Mouse (Mus musculus) forebrain, postnatal 0 days (tissue): Measurements from ENCODE around the gene Epb41l3. TPM values are rescaled to one million over a fixed set of nuclear protein-coding genes. Genes with fewer than 3 reads are reported as not detected.

Experiments used
- ATAC-seq: fragments of 200-750 bp; cut with Nextera tagmentation; 2 replicates; pipeline ENCODE4 v1.8.0; 2017; ENCODE audit warnings: mild to moderate bottlenecking, moderate library complexity
- DNase-seq: peaks from one replicate; pipeline ENCODE4 v3.0.0-alpha.2; 2015
- H3K27ac ChIP-seq: fragments of 300-500 bp; sonication (generic); 2 replicates; pipeline ENCODE4 v1.5.1; 2014; ENCODE audit warnings: low read depth, mild to moderate bottlenecking, antibody characterized with exemption, low read length, moderate library complexity, mixed read lengths
- H3K27me3 ChIP-seq: fragments of 300-500 bp; sonication (generic); 2 replicates; pipeline ENCODE4 v1.6.1; 2014; ENCODE audit warnings: mild to moderate bottlenecking, low read length, mixed read lengths; ENCODE audit not compliant: insufficient read depth
- H3K36me3 ChIP-seq: fragments of 300-500 bp; sonication (generic); 2 replicates; pipeline ENCODE4 v1.6.1; 2014; ENCODE audit warnings: mild to moderate bottlenecking, moderate library complexity; ENCODE audit not compliant: insufficient read depth
- H3K4me1 ChIP-seq: fragments of 300-500 bp; sonication (generic); 2 replicates; pipeline ENCODE4 v1.6.1; 2014; ENCODE audit warnings: antibody characterized with exemption; ENCODE audit not compliant: insufficient read depth
- H3K4me2 ChIP-seq: fragments of 300-500 bp; sonication (generic); 2 replicates; pipeline ENCODE4 v1.6.1; 2014; ENCODE audit warnings: low read depth, mild to moderate bottlenecking, moderate library complexity
- H3K4me3 ChIP-seq: fragments of 300-500 bp; sonication (generic); 2 replicates; pipeline ENCODE4 v1.5.1; 2014; ENCODE audit warnings: low read depth, low read length, mixed read lengths
- H3K9ac ChIP-seq: fragments of 300-500 bp; sonication (generic); 2 replicates; pipeline ENCODE4 v1.6.1; 2014; ENCODE audit warnings: mild to moderate bottlenecking
- H3K9me3 ChIP-seq: fragments of 300-500 bp; sonication (generic); 2 replicates; pipeline ENCODE4 v1.6.1; 2016; ENCODE audit warnings: low read length
- CTCF ChIP-seq: sonication (generic); IDR thresholded peaks from 2 replicates; pipeline ENCODE4 v1.5.1; 2016; ENCODE audit warnings: antibody characterized with exemption, control low read depth, low read depth
- WGBS: fragments of 180-500 bp; shearing (Covaris S2); extraction: QIAGEN DNeasy Blood & Tissue Kit; methylation state at CpG from one replicate; pipeline ENCODE4 v1.1.7; 2014; 5-methylcytosine and 5-hydroxymethylcytosine counted together
- polyA plus RNA-seq: library from polyadenylated mRNA; unstranded; fragments of >200 nt; fragmentation: Nextera tagmentation; extraction: Ambion mirVana; gene quantifications from 2 replicates; pipeline ENCODE4 v1.2.1, GENCODE M21; 2015
- total RNA-seq: library from RNA; depleted of rRNA; stranded (reverse); fragments of >200 nt; gene quantifications from 2 replicates; pipeline ENCODE4 v1.2.3, GENCODE M21; 2014

Gene Epb41l3
- total and polyA plus RNA-seq, 2 experiments from 2014 or later: 54.1 to 68.6 TPM

- DNase-seq (no peak), ATAC-seq (no peak)
- Histone ChIP-seq H3K4me3 (no peak overlapping the region), H3K9me3 (no peaks in the 10 kb centered on the region), H3K4me2 (no peak overlapping the region), H3K4me1 (no peaks in the 10 kb centered on the region), H3K36me3 (no peaks in the 10 kb centered on the region), H3K27ac (no peak overlapping the region), H3K9ac (no peak overlapping the region), H3K27me3 (no peaks in the 10 kb centered on the region)
- 89% methylated on average over 7 of the region's 7 CpGs for WGBS
- no peak for TF ChIP-seq CTCF
These were observed 15.1 kb upstream of the Epb41l3 start for GRCm38 (mm10) chr17:69060388-69060787.

GRCm38 (mm10) chr17:69061883-69062745, 13.4 kb upstream of the Epb41l3 start:
- no peak overlapping the region for H3K9ac ChIP-seq
- no peaks in the 10 kb centered on the region for H3K36me3 ChIP-seq
- H3K4me3 ChIP-seq: no peak overlapping the region
- H3K27me3 ChIP-seq: no peaks in the 10 kb centered on the region
- no peaks in the 10 kb centered on the region for H3K9me3 ChIP-seq
- WGBS: 73% methylated on average over 9 of the region's 9 CpGs
- ATAC-seq (no peak), DNase-seq (no peak)
- TF ChIP-seq CTCF: no peak
- H3K27ac ChIP-seq: no peak overlapping the region
- no peak overlapping the region for H3K4me2 ChIP-seq
- H3K4me1 ChIP-seq: no peaks in the 10 kb centered on the region

GRCm38 (mm10) chr17:69067937-69068739, 7.3 kb upstream of the Epb41l3 start:
- no peak for TF ChIP-seq CTCF
- ATAC-seq (no peak), DNase-seq (no peak)
- no peaks in the 10 kb centered on the region for H3K36me3 ChIP-seq
- no peak overlapping the region for H3K4me3 ChIP-seq
- H3K4me2 ChIP-seq: no peak overlapping the region
- H3K27ac ChIP-seq: no peak overlapping the region
- no peaks in the 10 kb centered on the region for H3K9me3 ChIP-seq
- WGBS: 75% methylated on average over 11 of the region's 11 CpGs
- no peaks in the 10 kb centered on the region for H3K27me3 ChIP-seq
- no peaks in the 10 kb centered on the region for H3K4me1 ChIP-seq
- H3K9ac ChIP-seq: no peak overlapping the region

GRCm38 (mm10) chr17:69074095-69074494, 1.4 kb upstream of the Epb41l3 start:
- 0 out of 2 replicates have a peak, but pooled peaks cover 10% of the 10 kb centered on the region for H3K4me1 ChIP-seq
- DNase-seq: no peak
- H3K36me3 ChIP-seq: no peaks in the 10 kb centered on the region
- ATAC-seq: no peak
- H3K27me3 ChIP-seq: peaks cover 14% of the 10 kb centered on the region
- WGBS: 89% methylated on average over 4 of the region's 4 CpGs
- H3K9ac ChIP-seq: no peak overlapping the region
- no peak overlapping the region for H3K4me3 ChIP-seq
- no peak overlapping the region for H3K4me2 ChIP-seq
- TF ChIP-seq CTCF: no peak
- H3K27ac ChIP-seq: no peak overlapping the region
- H3K9me3 ChIP-seq: no peaks in the 10 kb centered on the region

- 1% methylated on average over 28 of the region's 28 CpGs for WGBS
- Histone ChIP-seq H3K4me1 (0 out of 2 replicates have a peak, but pooled peaks cover 10% of the 10 kb centered on the region), H3K9ac (peak overlapping the region; percentile 61), H3K36me3 (no peaks in the 10 kb centered on the region), H3K4me3 (peak overlapping the region; percentile 58), H3K27ac (no peak overlapping the region), H3K9me3 (no peaks in the 10 kb centered on the region), H3K27me3 (peaks cover 14% of the 10 kb centered on the region), H3K4me2 (peak overlapping the region; percentile 100)
- DNase-seq (peak; percentile 74), ATAC-seq (peak; percentile 82)
- no peak for TF ChIP-seq CTCF
These were observed 749 bp downstream of the Epb41l3 start for GRCm38 (mm10) chr17:69076238-69076625.

GRCm38 (mm10) chr17:69076747-69077543, 1.5 kb downstream of the Epb41l3 start:
- peak overlapping the region; percentile 61 for H3K9ac ChIP-seq
- H3K4me3 ChIP-seq: peak overlapping the region; percentile 58
- H3K36me3 ChIP-seq: no peaks in the 10 kb centered on the region
- ATAC-seq: no peak
- no peak overlapping the region for H3K27ac ChIP-seq
- no peak for TF ChIP-seq CTCF
- peak overlapping the region; percentile 100 for H3K4me2 ChIP-seq
- 0 out of 2 replicates have a peak, but pooled peaks cover 10% of the 10 kb centered on the region for H3K4me1 ChIP-seq
- H3K27me3 ChIP-seq: peaks cover 14% of the 10 kb centered on the region
- DNase-seq: peak; percentile 26
- no peaks in the 10 kb centered on the region for H3K9me3 ChIP-seq
- WGBS: 3% methylated on average over 25 of the region's 25 CpGs
